Mouse (Mus musculus) adipocyte (in vitro differentiated cells): ENCODE data around the gene Rap2c.

Experiments used
- DNase-seq: peaks from one replicate; pipeline ENCODE4 v3.0.0-alpha.2; 2016; ENCODE audit warnings: low spot score

Gene Rap2c

GRCm38 (mm10) chrX:51017851-51018785, at the start of gene Rap2c:
Rap2c (minus strand) TSS chrX:51018018.
- peak; percentile 62 for DNase-seq

DNA sequence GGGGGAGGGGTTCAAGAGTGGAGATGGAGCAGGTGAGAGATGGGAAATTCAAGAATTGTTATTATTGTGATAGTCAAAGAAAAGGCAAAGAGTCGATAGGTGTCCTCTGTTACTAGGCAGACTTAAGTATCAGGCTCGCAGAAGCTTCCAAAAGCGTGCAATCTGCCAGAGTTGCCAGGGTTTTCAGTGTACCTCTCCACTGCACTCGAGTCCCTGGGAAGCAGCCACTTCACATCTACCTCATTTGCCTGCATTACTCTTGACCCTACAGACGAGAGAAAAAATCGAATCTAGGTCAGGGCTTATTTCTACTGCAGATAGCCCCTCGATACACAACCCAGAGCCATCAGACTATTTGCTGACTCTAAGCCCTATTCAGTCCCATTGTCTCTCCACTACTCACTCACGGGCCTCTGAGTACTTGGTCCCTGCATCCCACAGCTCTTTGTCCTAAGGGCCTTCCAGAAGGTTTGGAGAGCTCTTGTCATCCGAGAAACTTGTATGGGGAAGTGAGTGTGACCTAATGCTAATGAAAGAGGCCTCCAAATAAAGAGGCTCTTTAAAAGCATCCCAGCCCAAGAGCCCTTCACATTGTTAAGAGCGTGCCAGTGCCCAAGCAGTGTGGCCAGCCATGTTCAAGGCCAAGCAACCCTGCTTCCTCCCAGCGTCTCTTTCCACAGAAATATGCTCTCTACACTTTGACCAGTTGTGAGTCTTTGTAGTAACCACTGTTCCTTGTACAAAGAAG, 48.9 kb upstream of the Rap2c start:
- no peak for DNase-seq

- DNase-seq: peak; percentile 75
These were observed 48.0 kb upstream of the Rap2c start for GRCm38 (mm10) chrX:51065773-51066172.

DNA sequence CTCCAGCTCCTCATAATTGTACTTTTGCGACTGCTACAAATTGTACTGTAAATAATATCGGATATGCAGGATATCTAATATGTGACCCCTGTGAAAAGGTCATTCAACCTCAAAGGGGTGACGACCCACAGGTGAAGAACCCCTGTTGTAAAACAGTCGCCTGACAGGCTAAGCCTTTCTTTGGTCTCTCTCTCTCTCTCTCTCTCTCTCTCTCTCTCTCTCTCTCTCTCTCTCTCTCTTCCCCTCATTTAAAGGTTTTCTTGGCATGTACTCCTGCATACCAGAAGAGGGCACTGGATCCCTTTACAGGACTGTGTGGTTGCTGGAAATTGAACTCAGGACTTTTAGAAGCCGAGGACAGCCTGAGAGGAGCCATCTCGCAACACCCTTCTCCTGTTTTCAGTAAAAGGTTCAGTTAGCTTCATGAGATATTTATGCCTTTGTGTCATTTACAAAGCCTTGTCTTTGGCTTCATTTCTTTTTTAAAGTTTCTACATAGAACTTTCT, 47.4 kb upstream of the Rap2c start:
- DNase-seq: peak; percentile 47

- no peak for DNase-seq
These were observed 42.4 kb upstream of the Rap2c start for GRCm38 (mm10) chrX:51060220-51060619.

DNA sequence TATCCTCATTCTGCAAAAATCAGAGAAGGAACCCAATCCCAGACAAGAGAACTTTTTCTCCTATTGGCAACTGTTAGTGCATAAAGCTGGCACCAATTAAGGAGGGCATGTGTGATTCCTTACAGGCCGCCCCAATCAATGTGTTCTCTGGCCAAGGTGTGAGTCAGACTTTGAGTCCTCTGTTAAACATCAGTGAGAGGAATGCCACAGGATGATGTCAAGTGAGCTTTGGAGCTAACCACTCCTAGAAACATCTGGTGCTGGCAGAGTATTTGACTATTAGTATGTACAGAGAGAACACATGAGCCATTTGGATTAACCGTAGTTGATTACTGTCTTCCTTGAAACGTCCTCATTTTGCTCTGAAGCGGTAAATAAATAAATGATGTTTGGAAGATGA, 40.9 kb upstream of the Rap2c start:
- no peak for DNase-seq

DNA sequence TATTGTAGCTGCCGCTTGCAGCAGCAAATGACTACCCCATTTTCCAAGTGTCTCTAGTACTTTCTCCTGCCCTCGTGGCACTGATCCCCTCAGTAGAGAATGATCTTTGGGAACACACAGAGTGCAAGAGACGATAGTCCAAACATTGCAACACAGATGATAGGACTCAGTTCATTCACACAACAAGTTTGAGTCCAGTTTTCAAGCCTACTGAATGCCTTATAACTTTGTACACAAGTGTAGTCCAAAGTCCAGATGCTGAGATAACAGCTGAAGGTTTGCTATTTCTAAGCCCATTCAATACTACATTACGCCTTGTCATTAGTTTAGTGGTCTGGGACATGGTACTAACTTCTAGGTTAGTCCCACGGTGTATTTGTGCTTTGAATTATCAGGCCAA, 40.5 kb upstream of the Rap2c start:
- DNase-seq: no peak

DNA sequence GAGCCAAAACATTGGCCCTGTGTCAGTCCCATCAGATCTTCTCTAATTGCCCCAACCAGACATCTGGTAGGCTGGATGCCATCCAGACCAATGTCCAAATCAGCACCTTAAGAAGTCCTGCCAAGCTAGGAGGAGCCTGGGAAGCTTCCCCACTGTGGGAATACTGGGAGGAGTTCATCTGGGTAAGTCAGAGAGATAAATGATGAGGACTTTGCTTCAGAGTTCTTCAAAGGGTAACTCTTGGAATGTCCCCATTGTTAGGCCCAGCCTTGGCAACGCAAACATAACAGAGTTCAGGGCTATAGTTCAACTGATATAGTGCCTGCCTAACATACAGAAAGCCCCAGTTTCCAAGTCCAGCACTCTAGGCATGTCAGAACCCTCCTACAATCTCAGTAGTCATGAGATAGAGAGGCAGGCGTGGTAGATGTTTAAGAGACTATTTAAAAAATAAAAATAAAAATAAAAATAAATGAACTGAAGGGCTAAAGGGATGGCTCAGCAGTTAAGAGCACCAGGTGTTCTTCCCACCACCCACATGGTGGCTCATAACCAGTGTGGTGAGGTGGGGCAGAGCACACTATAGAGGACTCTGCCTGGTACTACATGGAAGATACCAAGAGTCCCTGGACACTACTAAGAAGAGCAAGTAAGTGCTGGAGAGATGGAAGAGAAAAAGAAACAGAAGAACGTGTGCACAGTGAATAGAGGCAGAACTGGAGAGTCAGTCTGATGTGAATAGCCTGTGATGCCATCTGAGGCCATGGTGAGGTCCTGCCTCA, 34.1 kb upstream of the Rap2c start:
- DNase-seq: peak; percentile 64

DNA sequence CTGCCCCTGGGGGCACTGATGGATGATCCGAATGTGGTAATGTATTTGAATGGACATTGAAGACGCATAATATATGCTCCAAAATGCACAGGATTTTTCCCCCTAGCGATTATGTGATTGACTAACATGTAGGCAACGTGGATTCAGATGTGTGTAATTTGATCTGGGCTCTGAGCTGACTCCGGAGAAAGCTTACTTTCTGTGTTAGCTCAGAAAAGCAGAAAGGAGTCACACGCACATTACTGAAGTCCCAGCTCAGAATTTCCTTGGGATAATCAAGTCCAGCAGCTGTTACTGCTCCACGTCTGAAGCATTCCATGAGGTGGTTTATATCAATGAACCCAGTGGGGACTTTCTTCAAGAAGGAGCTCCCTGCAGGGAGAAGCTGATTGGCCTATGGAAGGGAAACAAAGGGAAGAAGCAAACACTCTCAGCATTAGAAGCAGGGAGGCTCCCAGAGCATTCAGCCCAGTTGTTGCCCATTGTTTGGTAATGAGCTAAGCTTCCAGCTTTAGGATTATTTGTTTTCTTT, 17.9 kb upstream of the Rap2c start:
- DNase-seq: no peak

GRCm38 (mm10) chrX:51019884-51020283, 2.1 kb upstream of the Rap2c start:
- peak; percentile 68 for DNase-seq

- peak; percentile 84 for DNase-seq
These were observed 965 bp upstream of the Rap2c start for GRCm38 (mm10) chrX:51018786-51019179.

GRCm38 (mm10) chrX:51016926-51017325, 892 bp downstream of the Rap2c start:
- peak; percentile 19 for DNase-seq

DNA sequence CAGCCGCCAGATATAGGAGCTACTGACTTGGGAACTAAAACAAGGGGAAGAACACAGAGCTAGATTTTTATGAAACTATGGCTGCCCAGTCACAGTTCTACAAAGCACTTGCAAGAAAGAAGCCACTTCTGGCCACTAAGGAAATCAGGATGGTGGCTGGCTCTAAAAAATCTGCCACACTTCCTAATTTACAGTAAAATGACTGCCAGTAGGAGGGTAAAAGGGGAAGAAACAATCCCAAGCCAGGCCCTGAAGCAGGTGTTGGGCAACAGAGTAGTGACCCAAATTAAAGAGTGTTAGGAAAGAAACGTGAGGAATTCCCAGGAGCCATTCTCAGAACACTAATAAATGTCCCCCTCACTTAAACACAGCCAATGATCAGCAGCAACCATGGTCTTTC, 5.5 kb downstream of the Rap2c start:
- no peak for DNase-seq

DNA sequence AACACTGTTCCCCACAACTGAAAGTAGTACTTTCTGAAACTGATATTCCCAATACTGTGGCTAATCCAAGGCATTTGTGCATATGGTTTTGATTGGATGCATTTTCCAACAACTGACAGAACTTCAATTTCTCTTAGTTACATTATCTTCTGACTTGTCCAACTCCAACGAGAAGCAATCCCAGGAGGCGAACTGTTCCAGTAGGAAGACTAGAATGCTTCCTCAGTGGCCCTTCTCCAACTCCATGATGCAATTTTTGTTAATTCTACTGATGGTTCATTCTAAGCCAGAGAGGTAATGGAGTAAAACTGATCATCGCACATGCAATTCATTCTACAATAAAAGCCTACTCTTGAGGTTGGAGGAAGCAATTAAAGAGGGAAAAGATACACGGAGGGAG, 7.5 kb downstream of the Rap2c start:
- peak; percentile 36 for DNase-seq

DNA sequence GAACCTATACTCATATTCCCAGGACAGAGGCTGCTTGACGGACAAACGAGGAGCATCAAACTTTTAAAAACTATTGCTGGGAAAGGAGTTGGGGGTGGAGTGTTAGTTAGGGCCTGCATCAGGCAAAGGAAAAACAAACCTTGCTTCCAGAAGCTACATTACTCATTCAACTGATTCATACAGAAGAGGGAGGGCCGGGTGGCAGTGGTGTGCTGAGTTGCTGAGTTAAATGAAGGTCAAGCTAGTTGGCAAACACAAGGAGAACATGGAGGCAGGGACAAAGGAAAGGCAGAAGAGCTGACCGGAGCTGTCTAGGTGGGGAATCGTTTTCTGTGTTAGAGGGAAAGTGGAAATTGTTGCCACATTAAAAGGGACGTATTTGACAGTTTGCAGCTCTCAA, 17.0 kb downstream of the Rap2c start:
- no peak for DNase-seq

DNA sequence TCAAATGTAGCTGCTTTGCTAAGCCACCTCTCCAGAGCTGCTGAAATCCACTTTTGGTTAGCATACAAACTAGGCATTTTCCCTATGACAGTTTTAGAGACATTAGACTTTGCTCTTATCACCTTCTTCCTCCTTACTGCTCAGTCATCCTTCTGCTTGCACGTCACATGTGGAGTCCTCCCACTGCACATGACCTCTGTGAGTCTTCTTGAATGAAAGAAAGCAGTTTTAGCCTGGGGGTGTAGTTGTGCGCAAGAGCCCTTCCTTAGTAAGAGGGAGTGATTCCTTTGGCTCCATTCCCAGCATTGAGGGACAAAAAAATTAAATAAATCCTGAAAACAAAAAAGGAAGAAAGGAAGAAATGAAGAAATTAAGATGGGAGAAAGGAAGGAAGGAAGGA, 22.5 kb downstream of the Rap2c start:
- no peak for DNase-seq

DNA sequence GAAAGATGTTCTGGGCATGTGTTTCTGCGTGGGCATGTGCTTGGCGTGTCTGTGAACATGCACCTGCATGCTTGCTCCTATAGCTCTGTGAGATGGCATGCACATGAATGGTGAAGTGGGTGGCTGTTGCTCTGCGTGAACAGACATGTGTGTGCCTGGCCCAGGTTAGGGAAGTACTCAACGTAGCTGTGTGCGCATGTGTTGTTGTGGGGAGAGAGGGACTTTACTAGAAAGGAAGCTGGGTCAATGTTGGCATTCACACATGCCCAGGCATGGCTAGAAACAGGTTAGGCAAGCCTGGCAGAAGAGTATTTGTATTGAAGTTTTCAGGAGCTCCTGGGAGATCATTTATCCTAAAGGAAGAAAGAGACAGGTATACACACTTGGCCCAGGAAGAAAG, 26.5 kb downstream of the Rap2c start:
- DNase-seq: no peak

- DNase-seq: no peak
These were observed 27.9 kb downstream of the Rap2c start for GRCm38 (mm10) chrX:50989940-50990339.

DNA sequence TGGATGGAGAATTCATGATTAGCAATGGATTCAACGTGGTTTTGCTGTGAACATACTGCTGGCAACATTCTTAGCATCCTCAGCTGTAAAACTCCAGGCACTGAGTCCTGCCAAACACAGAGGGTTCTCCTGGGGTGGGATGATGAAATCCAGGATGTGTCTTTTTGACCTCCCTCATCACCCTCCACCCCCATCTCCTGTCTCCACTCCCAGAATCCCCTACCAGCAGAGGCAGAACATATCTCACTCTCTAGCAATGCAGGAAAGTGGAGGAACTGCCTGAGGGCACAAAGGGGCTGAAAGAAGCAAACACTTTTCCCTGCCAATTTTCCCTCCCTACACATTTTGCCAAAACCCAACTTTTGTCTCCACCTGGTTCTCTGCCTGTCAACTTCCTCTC, 29.2 kb downstream of the Rap2c start:
- no peak for DNase-seq

DNA sequence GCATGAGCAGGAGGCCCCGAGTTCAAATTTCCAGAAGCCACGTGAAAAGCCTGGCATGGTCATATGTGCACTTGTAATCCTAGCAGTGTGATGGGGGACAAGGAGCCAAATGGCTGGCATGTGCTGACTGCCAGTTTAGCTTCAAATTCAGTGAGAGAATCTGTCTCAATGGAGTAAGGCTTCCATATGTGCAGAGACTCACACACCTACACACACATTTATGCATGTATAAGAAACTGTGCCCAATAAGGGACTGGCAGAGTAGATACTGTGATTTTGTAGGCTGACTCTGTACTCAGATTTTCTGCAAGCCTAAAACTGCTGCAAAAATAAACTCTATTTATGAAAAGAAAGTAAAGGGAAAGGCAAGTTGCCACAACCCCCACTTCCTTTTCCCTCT, 39.4 kb downstream of the Rap2c start:
- DNase-seq: no peak

GRCm38 (mm10) chrX:50972145-50972544, 45.7 kb downstream of the Rap2c start:
- no peak for DNase-seq

GRCm38 (mm10) chrX:50969907-50970306, 47.9 kb downstream of the Rap2c start:
- DNase-seq: no peak
